Mouse (Mus musculus): Measurements from ENCODE around the gene Lpar5.
"Not testable (repeated sequence)": the region's sequence is repeated elsewhere in the genome, so short reads cannot be mapped to it uniquely, and the experiment has no call there.

Gene Lpar5

GRCm38 (mm10) chr6:125067571-125067995 is at the start of gene Lpar5:
TSS of gene Lpar5 (plus strand) at chr6:125067920.
- DNase-seq = no peak

- DNase-seq = peak; percentile 31 to 57
Measured at GRCm38 (mm10) chr6:125030532-125030931, 37.2 kb upstream of the Lpar5 start.

GRCm38 (mm10) chr6:125031604-125032003 is 36.1 kb upstream of the Lpar5 start:
- DNase-seq = no peak

DNA sequence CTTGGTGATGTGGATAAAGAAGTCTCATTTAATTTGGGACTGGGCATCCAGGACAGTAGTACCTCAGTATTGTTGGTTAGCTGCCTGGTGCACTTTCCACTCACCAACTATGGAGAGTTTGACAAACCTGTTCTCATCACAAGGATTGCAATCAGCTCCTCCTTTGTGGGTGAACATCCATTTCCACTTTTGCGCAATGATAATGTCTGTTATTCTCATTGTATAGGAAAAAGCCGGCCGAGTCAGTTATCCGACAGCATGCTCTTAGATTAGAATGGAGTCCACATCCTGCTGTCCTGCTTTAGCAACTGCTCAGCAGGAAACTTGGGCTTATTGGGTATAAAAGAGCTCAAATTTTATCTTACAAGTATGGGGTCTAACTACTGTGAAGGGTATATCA is 29.1 kb upstream of the Lpar5 start:
- no peak for DNase-seq

DNA sequence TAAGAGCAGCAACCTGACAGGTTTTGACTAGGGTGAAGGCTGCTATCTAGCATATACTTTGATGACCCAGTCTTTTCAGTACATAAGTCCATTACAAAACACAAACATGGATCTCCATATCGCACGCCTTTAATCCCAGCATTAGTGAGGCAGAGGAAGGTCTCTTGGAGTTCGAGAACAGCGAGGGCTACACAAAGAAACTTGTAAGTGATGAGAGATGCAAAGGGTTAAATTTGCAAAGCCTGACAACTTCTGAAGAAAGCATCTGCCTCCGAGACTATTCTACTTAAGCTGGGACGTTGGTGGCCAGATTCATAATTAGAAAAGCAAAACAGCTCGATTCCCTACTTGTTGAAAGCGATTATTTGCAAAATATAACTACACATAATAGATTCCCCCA is 28.6 kb upstream of the Lpar5 start:
- no peak for DNase-seq

- peak; percentile 90 to 94 for DNase-seq
Measured at GRCm38 (mm10) chr6:125039533-125040153, 28.1 kb upstream of the Lpar5 start, which contains the start of gene Ing4. TSS of gene Ing4 (plus strand) at chr6:125039760.

DNA sequence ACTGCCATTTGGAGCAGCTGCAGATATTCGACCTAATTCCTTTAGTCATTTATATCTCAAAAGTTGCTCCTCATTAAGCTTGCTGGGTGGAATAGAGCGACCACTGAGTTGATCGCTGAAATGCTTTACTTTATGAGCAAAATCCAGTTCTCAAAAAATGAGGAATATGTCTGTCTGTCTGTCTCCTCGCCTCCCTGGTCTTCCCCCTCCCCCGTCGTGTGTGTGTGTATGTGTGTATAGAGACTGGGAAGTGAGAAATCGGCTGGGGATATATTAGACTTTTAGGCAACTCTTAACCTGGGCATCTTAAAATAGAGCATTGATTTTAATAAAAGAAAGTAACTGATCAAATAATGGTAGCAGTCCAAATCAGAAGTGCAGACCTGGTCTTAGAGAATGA is 27.5 kb upstream of the Lpar5 start:
- DNase-seq = no peak

- DNase-seq = no peak
Measured at GRCm38 (mm10) chr6:125041047-125041446, 26.7 kb upstream of the Lpar5 start.

- no peak for DNase-seq
Measured at GRCm38 (mm10) chr6:125042081-125042480, 25.6 kb upstream of the Lpar5 start.

- DNase-seq = peak; percentile 83 to 91
Measured at GRCm38 (mm10) chr6:125046691-125047090, 21.0 kb upstream of the Lpar5 start.

DNA sequence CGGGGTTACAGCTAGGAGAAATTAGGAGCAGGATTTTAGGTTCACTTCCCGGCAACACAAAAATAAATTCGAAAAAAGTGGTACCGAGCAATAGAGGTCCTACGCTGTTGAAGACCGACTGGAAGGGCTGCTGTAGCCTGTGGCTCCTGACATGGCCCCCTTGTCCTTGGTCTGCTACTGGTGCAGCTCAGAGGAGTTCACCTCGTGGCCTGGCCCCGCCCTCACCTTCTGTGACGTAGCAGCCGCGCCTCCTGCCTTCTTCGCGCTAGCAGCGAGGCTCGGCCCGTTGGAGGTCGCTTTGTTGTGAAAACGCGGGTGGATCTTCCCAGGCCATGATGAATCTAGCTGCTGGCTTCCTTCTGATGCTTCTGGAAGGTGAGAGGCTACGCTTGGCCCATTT is 18.0 kb upstream of the Lpar5 start, which contains the start of gene Acrbp:
TSS of gene Acrbp (plus strand) at position 12 of the 400 bp plus-strand sequence.
- DNase-seq = no peak

GRCm38 (mm10) chr6:125051237-125051636 is 16.5 kb upstream of the Lpar5 start:
- DNase-seq = no peak

DNA sequence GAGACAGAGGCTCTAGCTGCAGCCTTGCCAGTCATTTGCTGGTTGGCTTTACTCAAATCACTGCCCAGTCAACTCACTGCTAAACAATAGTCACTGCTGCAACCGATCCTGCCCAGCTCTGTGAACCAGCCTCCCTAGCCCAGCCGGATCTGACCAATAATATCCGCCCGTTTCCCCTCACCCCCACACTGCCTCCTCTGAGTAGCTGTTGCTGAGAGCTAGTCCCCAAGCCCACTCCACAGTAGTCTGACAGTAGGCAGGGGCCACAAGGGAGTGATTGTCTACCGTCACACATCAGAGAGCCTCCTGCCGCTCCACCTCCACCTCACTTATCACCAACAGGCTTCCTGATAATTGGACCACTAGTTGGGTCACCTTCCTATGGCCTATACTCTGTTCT is 6.2 kb upstream of the Lpar5 start:
- no peak for DNase-seq

DNA sequence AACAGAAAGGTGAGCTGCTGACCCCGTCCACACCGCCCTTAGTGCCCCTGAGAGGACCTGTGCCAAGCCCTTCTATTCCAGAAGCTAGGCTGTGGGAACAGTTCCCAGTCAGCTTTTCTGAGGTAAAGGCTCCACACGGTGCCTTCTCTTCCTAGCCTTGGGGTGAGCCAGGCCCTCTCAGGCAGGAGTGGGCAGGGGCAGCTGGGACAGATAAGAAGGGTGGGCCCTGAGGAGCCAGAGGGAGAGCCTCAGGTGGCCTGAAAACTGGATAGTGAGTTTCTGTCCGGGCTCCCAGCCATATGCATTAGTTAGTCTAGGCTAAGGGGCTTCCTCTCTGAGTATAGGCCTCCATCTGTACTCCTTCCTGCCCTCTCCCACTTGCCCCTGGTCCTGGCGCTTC is 5.2 kb upstream of the Lpar5 start:
- DNase-seq = no peak

- DNase-seq = no peak
Measured at GRCm38 (mm10) chr6:125063906-125064305, 3.8 kb upstream of the Lpar5 start.

- not testable (repeated sequence) for DNase-seq
Measured at GRCm38 (mm10) chr6:125065223-125065622, 2.5 kb upstream of the Lpar5 start.

- no peak for DNase-seq
Measured at GRCm38 (mm10) chr6:125071170-125071895, 3.6 kb downstream of the Lpar5 start.

DNA sequence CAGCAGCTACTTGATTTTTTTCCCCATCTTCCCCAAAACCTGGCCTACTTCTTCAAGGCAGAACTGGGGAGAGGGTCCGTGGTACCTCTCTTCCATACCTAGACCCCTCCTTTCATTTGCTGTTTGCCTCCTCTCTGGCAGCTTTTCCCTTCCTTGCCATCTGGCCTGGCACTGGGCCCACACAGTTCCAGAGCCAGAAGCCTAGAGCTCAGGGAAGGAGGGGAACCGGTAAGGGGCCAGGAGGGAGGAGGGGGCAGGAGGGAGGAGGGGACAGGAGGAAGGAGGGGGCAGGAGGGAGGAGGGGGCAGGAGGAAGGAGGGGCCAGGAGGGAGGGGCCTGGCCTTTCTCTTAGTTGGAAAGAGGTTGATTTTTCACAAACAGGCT is 4.2 kb downstream of the Lpar5 start:
- DNase-seq = peak; percentile 88 to 90

DNA sequence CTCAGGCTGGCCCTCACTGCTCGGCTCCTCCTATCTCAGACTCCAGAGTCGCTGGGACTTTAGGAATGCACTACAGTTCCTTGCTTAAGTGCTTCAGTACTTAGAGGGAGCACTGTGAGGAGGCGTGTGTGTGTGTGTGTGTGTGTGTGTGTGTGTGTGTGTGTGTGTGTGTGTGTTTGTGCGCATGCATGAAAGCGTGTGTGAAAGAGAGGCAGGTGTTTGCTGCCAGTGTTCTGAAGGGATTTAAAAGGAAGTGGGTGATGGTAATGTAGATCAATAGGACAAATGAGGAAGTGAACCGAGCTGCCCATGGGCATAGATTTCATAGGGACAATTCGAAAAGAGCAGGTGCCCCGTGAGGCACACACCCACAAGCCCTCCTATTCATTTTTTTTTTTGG is 6.1 kb downstream of the Lpar5 start:
- no peak for DNase-seq

- DNase-seq = no peak
Measured at GRCm38 (mm10) chr6:125081394-125081793, 13.7 kb downstream of the Lpar5 start.

- DNase-seq = peak; percentile 83 to 85
Measured at GRCm38 (mm10) chr6:125081797-125082560, 14.3 kb downstream of the Lpar5 start.

GRCm38 (mm10) chr6:125082801-125083386 is 15.2 kb downstream of the Lpar5 start:
- no peak for DNase-seq

GRCm38 (mm10) chr6:125084424-125084823 is 16.7 kb downstream of the Lpar5 start:
- peak; percentile 66 to 72 for DNase-seq
